Mouse (Mus musculus) liver, embryonic 14.5 days (tissue): ENCODE results near the gene Zfp114. TPM values are rescaled to one million over a fixed set of nuclear protein-coding genes. Genes with fewer than 3 reads are reported as not detected.

Experiments
- ATAC-seq: fragments of 200-750 bp; cut with Nextera tagmentation; 2 replicates; pipeline ENCODE4 v1.8.0; 2017; ENCODE audit warnings: moderate number of reproducible peaks, mild to moderate bottlenecking, moderate library complexity; ENCODE audit not compliant: insufficient read depth
- DNase-seq, 3 experiments: peaks; one replicate each; pipeline ENCODE4 v3.0.0-alpha.2; 2012 to 2013; ENCODE audit warnings: low read depth in 3 of 3, low spot score in 3 of 3
- H3K27ac ChIP-seq: fragments of 300-500 bp; sonication (generic); 2 replicates; pipeline ENCODE4 v1.5.1; 2014; ENCODE audit warnings: moderate library complexity, mild to moderate bottlenecking, control low read depth, inconsistent platforms
- H3K27me3 ChIP-seq: fragments of 300-500 bp; sonication (generic); 2 replicates; pipeline ENCODE4 v1.6.1; 2014; ENCODE audit warnings: mild to moderate bottlenecking, low read length, moderate library complexity; ENCODE audit not compliant: control insufficient read depth, insufficient read depth
- H3K36me3 ChIP-seq: fragments of 300-500 bp; sonication (generic); replicated peaks from 2 replicates; pipeline ENCODE4 v1.6.1; 2014; ENCODE audit warnings: low read depth; ENCODE audit not compliant: control insufficient read depth, insufficient read depth
- H3K4me1 ChIP-seq, 2 experiments: fragments of 200-500 bp in 1 of 2; fragments of 300-500 bp in 1 of 2; sonication (generic) in 1 of 2; replicated peaks; 2 replicates each; pipeline ENCODE4 v1.6.1; 2012 to 2014; ENCODE audit warnings: antibody characterized with exemption in 1 of 2, inconsistent platforms in 1 of 2, low read length in 1 of 2; ENCODE audit not compliant: control insufficient read depth in 2 of 2, insufficient read depth in 2 of 2
- H3K4me2 ChIP-seq: fragments of 300-500 bp; sonication (generic); 2 replicates; pipeline ENCODE4 v1.6.1; 2014; ENCODE audit warnings: low read depth, mild to moderate bottlenecking, control low read depth, moderate library complexity
- H3K4me3 ChIP-seq, 2 experiments: fragments of 200-500 bp in 1 of 2; fragments of 300-500 bp in 1 of 2; sonication (generic) in 1 of 2; 2 replicates each; pipeline ENCODE4 v1.5.1; 2012 to 2014; ENCODE audit warnings: low read depth in 2 of 2, low read length in 2 of 2, mild to moderate bottlenecking in 2 of 2, control low read depth in 1 of 2, inconsistent platforms in 1 of 2, moderate library complexity in 1 of 2; ENCODE audit not compliant: insufficient read depth in 1 of 2
- H3K9ac ChIP-seq: fragments of 300-500 bp; sonication (generic); replicated peaks from 2 replicates; pipeline ENCODE4 v1.6.1; 2014; ENCODE audit warnings: mild to moderate bottlenecking, control low read depth, moderate library complexity
- H3K9me3 ChIP-seq: fragments of 300-500 bp; sonication (generic); 2 replicates; pipeline ENCODE4 v1.6.1; 2016; ENCODE audit warnings: low read length, mixed read lengths; ENCODE audit not compliant: control insufficient read depth
- CTCF ChIP-seq: IDR thresholded peaks from 2 replicates; pipeline ENCODE4 v1.5.1; 2016; ENCODE audit warnings: antibody characterized with exemption, low read depth, control low read depth
- EP300 ChIP-seq: IDR thresholded peaks from 2 replicates; pipeline ENCODE4 v1.6.1; 2016; ENCODE audit warnings: antibody characterized with exemption, low read depth
- WGBS: fragments of 180-500 bp; shearing (Covaris S2); extraction: QIAGEN DNeasy Blood & Tissue Kit; methylation state at CpG from one replicate; pipeline ENCODE4 v1.1.7; 2014; ENCODE audit not compliant: insufficient replicate concordance; 5-methylcytosine and 5-hydroxymethylcytosine counted together
- polyA plus RNA-seq, 2 experiments: library from polyadenylated mRNA; depleted of rRNA in 1 of 2; stranded (reverse) in 1 of 2; unstranded in 1 of 2; fragments of >200 nt; fragmentation: Nextera tagmentation in 1 of 2; extraction: Ambion mirVana in 1 of 2; gene quantifications; 2 replicates each; pipeline versions ENCODE4 v1.2.1 to v1.2.3; 2012 to 2014

The Zfp114 gene
- polyA plus RNA-seq (2012; rRNA removed) (0.14 and 0.17 TPM in 2 replicates), polyA plus RNA-seq (2014; fragmentation: Nextera tagmentation; extraction: Ambion mirVana) (0.24 and 0.56 TPM in 2 replicates)

DNA sequence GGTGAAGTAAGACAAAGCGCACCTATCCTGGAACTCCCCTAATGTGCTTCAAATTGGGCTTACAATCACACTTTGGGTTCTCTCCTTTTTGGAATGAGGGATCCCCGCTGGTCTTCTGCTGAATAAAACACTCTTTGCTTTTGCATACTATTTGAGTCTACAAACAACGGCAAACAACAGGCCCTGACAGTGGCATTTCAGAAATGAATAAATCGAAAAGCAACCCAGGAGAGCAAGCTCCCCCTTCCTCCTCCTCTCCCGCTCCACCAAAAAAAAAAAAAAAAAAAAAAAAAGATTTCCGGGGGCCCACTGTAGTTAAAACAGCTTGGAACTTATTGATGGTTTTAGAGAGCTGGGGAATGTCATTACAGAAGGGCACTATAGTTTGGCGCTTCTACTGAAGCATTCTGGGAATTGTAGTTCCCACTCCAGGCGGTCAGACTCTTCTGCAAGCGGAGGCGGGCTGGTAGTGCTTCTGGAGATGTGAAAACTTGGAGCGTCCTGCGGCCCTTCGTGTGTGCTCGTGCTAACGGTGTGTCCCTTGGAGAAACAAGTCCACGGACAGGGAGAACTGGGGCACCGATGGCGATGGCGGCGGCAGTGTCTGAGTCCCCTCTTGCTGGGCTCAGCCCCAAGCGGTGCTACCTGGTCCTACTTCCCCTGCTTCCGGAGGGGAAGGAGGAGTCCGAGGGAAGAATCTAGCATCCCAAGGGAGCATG lies at the start of gene Zfp114:
Zfp114 (plus strand) TSS at position 443 of the 719 bp plus-strand sequence.
- H3K36me3 ChIP-seq: no peaks in the 10 kb centered on the region
- H3K4me1 ChIP-seq: no peaks in the 10 kb centered on the region; a peak in 1 of 4 replicates
- peak in 2 of 3 experiments; percentile 5 to 19 for DNase-seq
- H3K9ac ChIP-seq: peak within 1 kb of the TSS; percentile 35; the same call in 1 of the 2 replicates
- H3K27ac ChIP-seq: no peak within 1 kb of the TSS
- peak; percentile 62; the same call in 1 of the 2 replicates for ATAC-seq
- WGBS: 12% methylated on average over 23 of the region's 23 CpGs
- no peaks in the 10 kb centered on the region for H3K9me3 ChIP-seq
- peak within 1 kb of the TSS; percentile 53 to 82 for H3K4me3 ChIP-seq
- no peaks in the 10 kb centered on the region for H3K27me3 ChIP-seq
- H3K4me2 ChIP-seq: peak within 1 kb of the TSS; percentile 59
- TF ChIP-seq CTCF: no peak
- no peak for TF ChIP-seq EP300

- H3K36me3 ChIP-seq: no peaks in the 10 kb centered on the region; the same call in 1 of the 2 replicates
- no peak overlapping the region for H3K27ac ChIP-seq
- no peak for ATAC-seq
- peak overlapping the region; percentile 71 to 84 for H3K4me3 ChIP-seq
- WGBS: 15% methylated on average over 6 of the region's 6 CpGs
- H3K4me1 ChIP-seq: peaks cover 7 to 9% of the 10 kb centered on the region in 2 experiments
- DNase-seq: no peak
- H3K4me2 ChIP-seq: peak overlapping the region; percentile 88
- TF ChIP-seq CTCF (no peak), EP300 (no peak)
- H3K27me3 ChIP-seq: no peaks in the 10 kb centered on the region
- no peaks in the 10 kb centered on the region for H3K9me3 ChIP-seq
- H3K9ac ChIP-seq: peak overlapping the region; percentile 81
Measured at GRCm38 (mm10) chr7:24133425-24133995, 41.4 kb upstream of the Zfp114 start.

DNA sequence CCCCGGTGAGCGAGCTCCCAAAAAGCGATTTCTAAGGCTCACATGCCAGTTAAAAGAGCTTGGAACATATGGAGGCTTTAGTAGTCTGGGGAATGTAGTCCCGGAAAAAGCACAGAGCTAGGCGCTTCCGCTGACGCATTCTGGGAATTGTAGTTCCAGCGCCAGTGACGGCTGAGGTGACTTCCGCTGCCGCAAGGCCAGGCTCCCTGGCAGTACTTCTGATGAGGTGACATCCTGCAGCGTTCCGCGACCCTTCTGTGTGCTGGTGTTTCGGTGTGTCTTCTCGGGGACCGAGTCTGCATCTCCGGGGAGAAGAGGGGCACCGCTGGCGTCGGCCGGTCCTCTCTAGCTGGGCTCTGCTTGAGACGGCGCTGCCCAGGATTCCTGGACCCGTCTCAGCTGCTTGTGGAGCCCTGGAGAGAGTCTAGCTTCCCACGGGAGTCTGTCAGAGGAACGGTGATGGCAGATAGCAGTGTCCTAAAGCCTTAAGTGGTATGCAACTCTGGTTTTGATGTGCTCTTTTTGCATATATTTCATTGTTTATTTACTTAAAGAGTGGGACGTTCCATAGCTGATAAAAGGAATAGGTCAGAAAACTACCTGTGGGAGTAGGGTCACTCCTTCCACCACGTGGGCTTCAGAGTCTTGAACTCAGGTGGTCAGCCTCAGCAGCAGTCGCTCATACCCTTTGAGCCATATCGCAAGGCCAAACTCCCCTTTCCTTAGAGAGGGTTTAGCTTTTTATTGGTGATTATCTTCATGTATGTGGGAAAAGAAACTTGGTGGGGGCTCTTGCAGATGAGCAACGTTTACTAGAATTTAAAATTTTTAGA lies 40.6 kb upstream of the Zfp114 start, which contains the start of gene Zfp235:
Zfp235 (plus strand) TSS at position 174 of the 833 bp plus-strand sequence.
- ATAC-seq: peak; percentile 94

DNA sequence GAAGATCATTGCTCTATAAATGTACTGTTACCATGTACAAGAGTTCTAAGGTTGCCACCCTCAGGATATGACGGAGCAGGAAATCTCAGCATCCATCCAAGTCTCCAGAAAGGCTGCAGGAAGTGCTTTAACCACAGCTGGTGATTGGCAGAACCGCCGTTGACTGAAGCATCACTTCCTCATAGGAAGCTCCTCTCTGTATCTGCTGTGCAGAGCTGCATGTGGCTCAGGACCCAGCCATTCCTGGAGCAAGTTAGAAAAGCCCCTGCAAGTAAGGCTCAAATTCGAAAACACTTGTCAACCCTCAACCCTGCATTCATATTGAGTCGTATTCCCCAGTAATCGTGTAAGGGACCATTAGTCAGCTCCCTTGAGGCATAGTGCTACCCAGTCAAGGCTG lies 32.3 kb upstream of the Zfp114 start:
- TF ChIP-seq CTCF (no peak), EP300 (no peak)

More for the DNA sequence above, 40.6 kb upstream of the Zfp114 start, which contains the start of gene Zfp235:
- Histone ChIP-seq H3K27ac (no peak within 1 kb of the TSS), H3K4me3 (peak within 1 kb of the TSS; percentile 71 to 84), H3K4me2 (peak within 1 kb of the TSS; percentile 88), H3K9ac (peak within 1 kb of the TSS; percentile 81), H3K4me1 (peaks cover 7 to 9% of the 10 kb centered on the region in 2 experiments), H3K9me3 (no peaks in the 10 kb centered on the region), H3K36me3 (no peaks in the 10 kb centered on the region; the same call in 1 of the 2 replicates), H3K27me3 (no peaks in the 10 kb centered on the region)
- WGBS: 3% methylated on average over 32 of the region's 32 CpGs
- DNase-seq: peak; percentile 66 to 77 (median 68)
- no peak for TF ChIP-seq CTCF
- TF ChIP-seq EP300: no peak

More for the DNA sequence above, 32.3 kb upstream of the Zfp114 start:
- ATAC-seq (no peak), DNase-seq (no peak)
- H3K4me3 ChIP-seq: no peak overlapping the region
- H3K27me3 ChIP-seq: no peaks in the 10 kb centered on the region
- no peak overlapping the region for H3K4me2 ChIP-seq
- no peaks in the 10 kb centered on the region for H3K9me3 ChIP-seq
- H3K36me3 ChIP-seq: no peaks in the 10 kb centered on the region; the same call in 1 of the 2 replicates
- H3K27ac ChIP-seq: no peak overlapping the region
- no peaks in the 10 kb centered on the region for H3K4me1 ChIP-seq
- WGBS: 38% methylated on average over 6 of the region's 6 CpGs
- H3K9ac ChIP-seq: no peak overlapping the region
